Mouse (Mus musculus) retina, adult 2 months (tissue): Measurements from ENCODE around the gene Tspan3.
A peak's percentile ranks its signal among the peaks of the same experiment; 100 is the strongest.

ENCODE experiments used
- DNase-seq: peaks from one replicate; pipeline ENCODE4 v3.0.0-alpha.2; 2012; ENCODE audit warnings: low read depth, low spot score

Gene Tspan3

GRCm38 (mm10) chr9:56158077-56158476 lies 7.2 kb downstream of the Tspan3 start:
- DNase-seq: no peak

- no peak for DNase-seq
Observed at GRCm38 (mm10) chr9:56154572-56154971, 10.7 kb downstream of the Tspan3 start.

DNA sequence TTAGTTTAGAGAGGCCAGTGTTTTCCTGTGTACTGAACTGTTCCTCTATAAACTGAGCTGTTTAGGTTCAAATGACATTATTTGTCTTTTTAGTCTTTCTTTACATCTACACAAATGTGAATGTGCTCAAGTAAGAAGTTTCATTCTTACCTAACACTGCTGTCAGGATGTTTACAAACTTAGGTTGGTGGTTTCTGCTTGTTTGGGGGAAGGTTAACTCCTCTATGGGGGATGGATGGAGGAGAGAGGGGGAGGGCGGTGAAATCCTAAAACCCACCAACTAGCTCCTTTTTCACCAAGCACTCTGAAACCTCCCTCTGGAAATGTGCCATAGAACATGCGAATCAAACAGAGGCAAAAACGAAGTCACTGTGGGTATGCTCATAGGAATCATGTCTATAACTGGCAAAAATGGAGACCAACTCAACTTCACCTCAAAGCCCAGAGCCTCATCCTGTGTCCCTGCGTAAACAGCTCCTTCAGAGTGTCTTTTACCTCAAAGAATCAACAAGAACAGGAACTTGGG lies 12.7 kb downstream of the Tspan3 start:
- no peak for DNase-seq

- no peak for DNase-seq
Observed at GRCm38 (mm10) chr9:56151745-56152481, 13.4 kb downstream of the Tspan3 start.

GRCm38 (mm10) chr9:56146326-56146923 lies 18.9 kb downstream of the Tspan3 start:
- no peak for DNase-seq

DNA sequence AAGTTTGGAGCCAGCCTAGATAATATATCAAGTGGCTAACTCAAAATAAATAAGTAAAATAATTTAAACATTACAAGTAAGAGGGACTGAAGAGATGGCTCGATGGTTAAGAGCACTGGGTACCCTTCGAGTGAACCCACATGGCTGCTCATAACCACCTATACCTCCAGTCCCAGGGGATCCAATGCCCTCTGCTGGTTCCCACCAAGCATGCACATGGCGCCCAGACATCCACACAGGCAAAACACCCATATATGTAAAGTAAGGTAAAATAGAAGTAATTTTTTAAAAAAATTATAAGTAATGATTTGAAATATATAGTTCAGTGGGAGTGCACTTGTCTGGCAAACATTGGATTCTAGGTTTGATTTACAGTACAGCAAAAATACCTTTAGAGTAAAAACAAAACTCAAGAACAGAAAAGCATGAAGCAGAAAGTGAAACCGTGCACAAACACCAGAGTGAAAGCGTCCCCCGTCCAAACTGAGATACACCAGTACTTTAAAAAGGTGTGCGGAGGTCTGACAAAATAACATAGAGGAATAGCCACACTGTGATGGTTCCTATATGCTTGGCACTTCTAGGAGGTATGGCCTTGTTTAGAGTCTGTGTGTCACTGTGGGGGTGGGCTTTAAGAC lies 20.8 kb downstream of the Tspan3 start:
- DNase-seq: no peak

GRCm38 (mm10) chr9:56141776-56142175 lies 23.5 kb downstream of the Tspan3 start:
- DNase-seq: no peak

GRCm38 (mm10) chr9:56135590-56136197 lies 29.6 kb downstream of the Tspan3 start:
- DNase-seq: no peak

GRCm38 (mm10) chr9:56134614-56135013 lies 30.7 kb downstream of the Tspan3 start:
- DNase-seq: no peak

- no peak for DNase-seq
Observed at GRCm38 (mm10) chr9:56133970-56134369, 31.3 kb downstream of the Tspan3 start.

- no peak for DNase-seq
Observed at GRCm38 (mm10) chr9:56131813-56132525, 33.3 kb downstream of the Tspan3 start.

- no peak for DNase-seq
Observed at GRCm38 (mm10) chr9:56130536-56130935, 34.7 kb downstream of the Tspan3 start.

DNA sequence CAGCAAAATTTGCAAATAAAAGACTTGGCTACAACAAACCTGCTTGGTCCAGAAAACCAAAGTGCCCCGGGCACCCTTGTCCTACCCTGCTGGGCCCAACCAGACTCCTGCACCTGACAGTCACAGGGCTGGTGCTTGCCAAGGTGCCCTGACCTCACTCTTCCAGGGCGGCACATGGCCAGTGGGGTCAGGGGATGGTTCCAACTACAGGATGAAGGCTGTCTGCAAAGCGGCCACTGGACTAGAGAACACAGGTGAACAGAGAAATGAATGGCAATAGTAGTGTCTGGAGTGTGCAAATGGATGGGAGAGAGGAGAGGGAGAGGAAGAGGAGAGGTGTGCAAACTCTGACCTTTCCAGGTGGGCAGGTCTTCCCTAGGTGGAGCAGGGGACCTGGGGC lies 35.3 kb downstream of the Tspan3 start:
- DNase-seq: no peak

- no peak for DNase-seq
Observed at GRCm38 (mm10) chr9:56128331-56128730, 36.9 kb downstream of the Tspan3 start.

DNA sequence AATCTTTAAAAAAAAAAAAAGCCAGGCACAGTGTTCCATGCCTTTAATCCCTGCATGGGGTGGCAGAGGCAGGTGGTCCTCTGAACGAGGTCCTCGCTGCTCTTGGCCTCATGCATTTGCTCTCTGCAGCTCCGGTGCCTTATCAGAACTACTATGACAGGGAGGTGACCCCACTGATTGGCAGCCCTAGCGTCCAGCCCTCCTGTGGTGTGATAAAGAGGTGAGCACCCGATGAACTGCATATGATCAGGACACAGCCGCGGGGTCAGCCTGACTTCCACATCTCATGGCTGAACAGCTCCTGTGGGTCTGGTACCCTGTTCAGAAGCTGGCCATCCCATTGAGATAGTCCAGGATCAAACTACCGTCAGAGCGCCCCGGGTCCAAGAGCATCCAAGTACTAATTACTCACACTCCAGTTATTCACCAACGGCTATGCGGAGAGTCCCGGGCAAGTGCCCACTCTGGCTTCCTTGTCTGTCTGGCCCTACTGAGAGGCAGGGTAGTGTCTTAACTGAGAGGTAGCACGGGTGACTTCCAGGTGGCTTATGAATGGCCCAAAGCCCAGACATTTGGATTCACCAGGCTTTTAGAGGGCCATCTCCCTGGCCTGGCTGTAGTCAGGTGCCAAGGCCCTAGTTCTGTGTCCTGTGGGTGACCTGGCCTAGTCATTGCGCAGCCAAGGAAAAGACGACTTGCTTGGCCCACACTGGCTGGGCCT lies 38.7 kb downstream of the Tspan3 start:
- DNase-seq: no peak

GRCm38 (mm10) chr9:56124561-56124960 lies 40.7 kb downstream of the Tspan3 start:
- no peak for DNase-seq

- no peak for DNase-seq
Observed at GRCm38 (mm10) chr9:56123613-56124012, 41.7 kb downstream of the Tspan3 start.

GRCm38 (mm10) chr9:56122973-56123372 lies 42.3 kb downstream of the Tspan3 start:
- no peak for DNase-seq

DNA sequence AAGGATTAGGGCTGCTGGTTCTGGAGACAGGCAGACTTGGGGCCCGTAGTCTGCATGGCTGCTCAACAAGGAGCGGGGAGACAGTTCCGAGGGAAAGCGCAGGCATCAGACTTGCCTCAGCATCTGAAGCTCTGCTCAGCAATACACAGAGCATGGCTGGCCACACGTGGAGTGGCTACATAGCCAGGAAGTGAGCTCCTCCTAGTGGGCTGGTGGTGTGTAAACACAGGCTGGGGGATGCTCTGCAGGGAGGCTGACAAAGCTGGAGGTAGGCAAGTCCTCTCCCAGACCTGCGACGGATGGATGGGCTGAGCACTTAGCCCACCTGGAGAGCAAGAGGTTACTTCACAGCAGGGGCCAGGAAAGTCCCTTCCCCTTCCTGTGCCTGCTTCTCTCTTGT lies 44.2 kb downstream of the Tspan3 start:
- no peak for DNase-seq

DNA sequence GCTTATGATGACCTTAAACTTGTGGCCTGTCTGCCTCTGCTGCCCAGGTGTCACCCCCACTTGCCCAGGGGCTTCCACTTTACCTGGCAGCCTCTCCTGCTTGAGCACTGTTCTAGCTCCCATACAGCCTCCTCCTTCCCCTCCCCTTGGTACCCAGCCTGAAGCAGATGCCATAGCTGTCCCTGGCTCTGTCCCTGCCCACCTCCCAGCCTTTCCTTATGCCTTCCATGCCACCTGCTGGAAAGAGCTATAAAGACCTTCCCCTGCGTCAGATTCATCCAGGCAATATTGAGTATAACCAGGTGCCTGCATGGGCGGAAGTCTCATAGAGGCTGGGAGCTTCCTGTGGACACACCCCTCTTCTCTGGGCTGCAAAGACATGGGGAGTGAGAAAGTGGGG lies 45.6 kb downstream of the Tspan3 start:
- DNase-seq: no peak

GRCm38 (mm10) chr9:56118582-56118981 lies 46.7 kb downstream of the Tspan3 start:
- DNase-seq: peak; percentile 70
